8 mouse cellular contexts compared by ENCODE assay signal in genomic region chr10:25268476-25269351, GRCm38 (mm10). TPM values are rescaled to one million over a fixed set of nuclear protein-coding genes. Genes with fewer than 3 reads are reported as not detected.
A peak's percentile ranks its signal among the peaks of the same experiment; 100 is the strongest.
DNase-seq lines count a peak whose midpoint lies in the region; ATAC-seq and TF ChIP-seq lines count a peak whose summit lies in the region.

No protein-coding gene starts in this region.

- H3K79me2 ChIP-seq in CH12.LX (replicated peaks; ENCODE audit: control insufficient read depth, extremely low read depth, insufficient read depth, poor library complexity, severe bottlenecking), result no peaks in the 10 kb centered on the region

- H3K36me3 ChIP-seq in CH12.LX (replicated peaks in 1 of 2; ENCODE audit: control insufficient read depth in 1 of 2, insufficient read depth in 1 of 2, low read length in 1 of 2), result peaks cover 2 to 8% of the 10 kb centered on the region in 2 experiments
- peaks cover 22% of the 10 kb centered on the region for H3K36me3 ChIP-seq in embryonic facial prominence, embryonic 10.5 days (replicated peaks)
- H3K36me3 ChIP-seq in hindbrain, embryonic 14.5 days (replicated peaks; ENCODE audit: control insufficient read depth, insufficient read depth), result no peaks in the 10 kb centered on the region
- peaks cover 43% of the 10 kb centered on the region for H3K36me3 ChIP-seq in liver, embryonic 12.5 days

- TF ChIP-seq CTCF in CH12.LX (conservative IDR thresholded peaks at IDR 0.05 in 1 of 2, IDR thresholded peaks at IDR 0.05 in 1 of 2; ENCODE audit: low read depth in 2 of 2, low read length in 2 of 2), result peak; percentile 10 to 88; a peak in 2 of 4 replicates

- H3K9ac ChIP-seq in CH12.LX (ENCODE audit: insufficient read depth, low read depth), result no peak overlapping the region
- no peak overlapping the region for H3K9ac ChIP-seq in hindbrain, embryonic 14.5 days
- no peak overlapping the region for H3K9ac ChIP-seq in liver, embryonic 12.5 days

- H3K4me2 ChIP-seq in CH12.LX (ENCODE audit: insufficient read depth, low read depth, poor library complexity, severe bottlenecking), result peak overlapping the region; percentile 50; the same call in 1 of the 2 replicates
- H3K4me2 ChIP-seq in hindbrain, embryonic 14.5 days (replicated peaks), result no peak overlapping the region
- H3K4me2 ChIP-seq in liver, embryonic 12.5 days, result no peak overlapping the region

- in situ Hi-C loops in CH12.LX (cut with MboI; ENCODE audit: low pct_ligation_motif_present, low pct_unique_long_range_greater_than_20kb, low sequenced_read_pairs), result loop anchor here (5.0 to 25.0 kb wide), 2 partner anchors 219 to 419 kb away; no protein-coding TSS in a partner anchor

- TF ChIP-seq EP300 in CH12.LX (IDR thresholded peaks at IDR 0.05; ENCODE audit: low read length), result no peak

- H3K27ac ChIP-seq in CH12.LX (ENCODE audit: insufficient read depth, low read depth), result no peak overlapping the region
- H3K27ac ChIP-seq in embryonic facial prominence, embryonic 10.5 days (replicated peaks), result 0 out of 2 replicates have a peak overlapping the region, but pooled peaks have one; percentile 16
- no peak overlapping the region for H3K27ac ChIP-seq in hindbrain, embryonic 14.5 days
- H3K27ac ChIP-seq in liver, embryonic 12.5 days, result no peak overlapping the region

- intact Hi-C loops in heart, postnatal 25 days (cut with DNase I), result loop anchor here (1.0 kb wide), 1 partner anchor 220 kb away; no protein-coding TSS in a partner anchor

- TF ChIP-seq POLR2A in CH12.LX (IDR thresholded peaks at IDR 0.05; ENCODE audit: low read depth, low read length), result no peak

- peaks cover 0 to 11% of the 10 kb centered on the region in 2 experiments; a peak in 1 of 4 replicates for H3K4me1 ChIP-seq in CH12.LX (ENCODE audit: control insufficient read depth in 1 of 2, insufficient read depth in 2 of 2)
- peaks cover 9% of the 10 kb centered on the region for H3K4me1 ChIP-seq in embryonic facial prominence, embryonic 10.5 days
- no peaks in the 10 kb centered on the region for H3K4me1 ChIP-seq in hindbrain, embryonic 14.5 days (replicated peaks; ENCODE audit: control insufficient read depth, insufficient read depth, low read length)
- no peaks in the 10 kb centered on the region for H3K4me1 ChIP-seq in liver, embryonic 12.5 days

- TF ChIP-seq RAD21 in CH12.LX (IDR thresholded peaks at IDR 0.05; ENCODE audit: low read depth, low read length), result peak; percentile 96

- WGBS in embryonic facial prominence, embryonic 10.5 days, result 56% methylated on average over 18 of the region's 18 CpGs
- WGBS in hindbrain, embryonic 14.5 days, result 57% methylated on average over 18 of the region's 18 CpGs
- WGBS in liver, embryonic 12.5 days (ENCODE audit: insufficient replicate concordance), result 44% methylated on average over 18 of the region's 18 CpGs

- no peak overlapping the region for H3K4me3 ChIP-seq in CH12.LX (replicated peaks in 1 of 3; ENCODE audit: low read depth in 2 of 3, low read length in 2 of 3, poor library complexity in 1 of 3)
- no peak overlapping the region for H3K4me3 ChIP-seq in embryonic facial prominence, embryonic 10.5 days
- H3K4me3 ChIP-seq in hindbrain, embryonic 14.5 days (replicated peaks; ENCODE audit: low read length), result no peak overlapping the region
- H3K4me3 ChIP-seq in liver, embryonic 12.5 days, result no peak overlapping the region

- ATAC-seq in hindbrain, embryonic 14.5 days (ENCODE audit: low FRiP score), result peak; percentile 72; the same call in 1 of the 2 replicates
- 0 out of 2 replicates have a peak, but pooled peaks have one; percentile 13 for ATAC-seq in liver, embryonic 12.5 days
- ATAC-seq in neutrophil, adult 5-6 weeks (ENCODE audit: extremely low read depth, insufficient number of reproducible peaks, low FRiP score, poor library complexity, severe bottlenecking), result peak; percentile 77

- H3K27me3 ChIP-seq in CH12.LX (replicated peaks), result no peaks in the 10 kb centered on the region
- H3K27me3 ChIP-seq in embryonic facial prominence, embryonic 10.5 days (replicated peaks; ENCODE audit: low read depth, poor library complexity, severe bottlenecking), result no peaks in the 10 kb centered on the region
- no peaks in the 10 kb centered on the region for H3K27me3 ChIP-seq in hindbrain, embryonic 14.5 days (ENCODE audit: control insufficient read depth, insufficient read depth, low read length)
- no peaks in the 10 kb centered on the region for H3K27me3 ChIP-seq in liver, embryonic 12.5 days (replicated peaks)

- H3K9me3 ChIP-seq in CH12.LX (replicated peaks; ENCODE audit: low read length), result no peaks in the 10 kb centered on the region
- no peaks in the 10 kb centered on the region for H3K9me3 ChIP-seq in embryonic facial prominence, embryonic 10.5 days
- H3K9me3 ChIP-seq in hindbrain, embryonic 14.5 days (ENCODE audit: control insufficient read depth, low read length), result no peaks in the 10 kb centered on the region
- no peaks in the 10 kb centered on the region for H3K9me3 ChIP-seq in liver, embryonic 12.5 days (replicated peaks)

- peak; percentile 85 for DNase-seq in heart, adult 11 months
- DNase-seq in heart, postnatal 25 days (ENCODE audit: low spot score), result no peak
- peak; percentile 80 for DNase-seq in CH12.LX (ENCODE audit: extremely low read depth)
- no peak for DNase-seq in embryonic facial prominence, embryonic 10.5 days (ENCODE audit: low spot score)
- DNase-seq in hindbrain, embryonic 14.5 days (ENCODE audit: low spot score), result peak; percentile 88
- no peak for DNase-seq in cerebellum, adult 8-10 months

- dilution Hi-C loops in CH12.LX (cut with MboI; ENCODE audit: extremely low pct_ligation_motif_present, extremely low pct_unique_long_range_greater_than_20kb, low sequenced_read_pairs), result no loop called here

TF ChIP-seq in CH12.LX, 34 proteins besides CTCF, POLR2A, EP300 and RAD21:
- TF ChIP-seq MAX (IDR thresholded peaks at IDR 0.05; ENCODE audit: low read length) (no peak), ZC3H11A (IDR thresholded peaks at IDR 0.05; ENCODE audit: low read depth, low read length) (peak; percentile 89), TBP (conservative IDR thresholded peaks at IDR 0.05; ENCODE audit: low read depth, low read length) (0 out of 2 replicates have a peak, but pooled peaks have one; percentile 48), JUND (conservative IDR thresholded peaks at IDR 0.05; ENCODE audit: low read depth, low read length) (no peak), SMC3 (IDR thresholded peaks at IDR 0.05; ENCODE audit: low read depth, low read length) (peak; percentile 89), ELF1 (IDR thresholded peaks at IDR 0.05; ENCODE audit: low read depth, low read length) (peak; percentile 81)

RNA-seq across cellular contexts. Expression of gene Akap7, which starts 39.0 kb away (rescaled TPM):
- 10 to 100 TPM; 52.6 to 58.2 TPM for total RNA-seq in heart, postnatal 25 days (2021)
- total RNA-seq in CH12.LX (2012; rRNA removed) (3.1 and 6.2 TPM in 2 replicates), CH12.LX (2014; rRNA removed) (11.1 and 12.1 TPM in 2 replicates)
- 6.7 and 7.1 TPM in 2 replicates for polyA plus RNA-seq in CH12.LX (2012; ENCODE audit: insufficient read length, low read depth)
- polyA plus RNA-seq in embryonic facial prominence, embryonic 10.5 days (2016; fragmentation: Nextera tagmentation; extraction: Ambion mirVana), result 17.0 and 18.2 TPM in 2 replicates
- polyA plus RNA-seq in hindbrain, embryonic 14.5 days (2014; fragmentation: Nextera tagmentation; extraction: Ambion mirVana), result 48.8 and 56.7 TPM in 2 replicates
- polyA plus RNA-seq in liver, embryonic 12.5 days (2016; fragmentation: Nextera tagmentation; extraction: Ambion mirVana), result 23.2 and 25.7 TPM in 2 replicates
- 39.0 and 56.4 TPM in 2 replicates for total RNA-seq in neutrophil, adult 5-6 weeks (2017)

Comparison
In these comparisons a context has a peak if more than half of its experiments do, and no peak if none do; other contexts are left out.
1. DNase-seq: peak in heart, adult 11 months (single experiment), CH12.LX (single experiment) and hindbrain, embryonic 14.5 days (single experiment); none in heart, postnatal 25 days (single experiment), embryonic facial prominence, embryonic 10.5 days (single experiment) and cerebellum, adult 8-10 months (single experiment).
2. ATAC-seq: peak in every context shown above with its lines; median percentile 77 in neutrophil, adult 5-6 weeks; 72 in hindbrain, embryonic 14.5 days; 13 in liver, embryonic 12.5 days.